Mouse (Mus musculus) lung, adult 2 months (tissue): ENCODE data around the gene Col15a1. TPM values are rescaled to one million over a fixed set of nuclear protein-coding genes. Genes with fewer than 3 reads are reported as not detected.

Experiments
- DNase-seq: peaks from one replicate; pipeline ENCODE4 v3.0.0; 2022
- H3K4me1 ChIP-seq: fragments of 200-500 bp; 2 replicates; pipeline ENCODE4 v1.6.1; 2011; ENCODE audit warnings: low read length; ENCODE audit not compliant: control insufficient read depth, insufficient read depth
- H3K4me3 ChIP-seq: fragments of 200-500 bp; replicated peaks from 2 replicates; pipeline ENCODE3; 2011; ENCODE audit warnings: low read depth, mild to moderate bottlenecking, control low read depth, low read length; ENCODE audit errors: extremely low read depth
- CTCF ChIP-seq: fragments of 200-500 bp; IDR thresholded peaks from 2 replicates; pipeline ENCODE4 v1.5.1; 2011; ENCODE audit warnings: mild to moderate bottlenecking, low read length, control low read depth; ENCODE audit not compliant: insufficient read depth
- POLR2A ChIP-seq: fragments of 200-500 bp; IDR thresholded peaks from 2 replicates; pipeline ENCODE4 v1.6.1; 2011; ENCODE audit warnings: low read depth, mild to moderate bottlenecking, control low read depth, low read length, borderline replicate concordance; ENCODE audit errors: extremely low read depth
- WGBS: fragments of 180-500 bp; shearing (Covaris S2); methylation state at CpG from one replicate; pipeline ENCODE4 v1.1.7; 2018; 5-methylcytosine and 5-hydroxymethylcytosine counted together
- polyA plus RNA-seq: library from polyadenylated mRNA; depleted of rRNA; stranded (reverse); fragments of >200 nt; gene quantifications from 2 replicates; pipeline ENCODE4 v1.2.3, GENCODE M21; 2012

Gene Col15a1
- polyA plus RNA-seq, 1 experiment: 24.4 TPM

GRCm38 (mm10) chr4:47240901-47241300, 32.9 kb downstream of the Col15a1 start:
- H3K4me1 ChIP-seq: peaks cover 3% of the 10 kb centered on the region; the same call in 1 of the 2 replicates
- TF ChIP-seq POLR2A (no peak), CTCF (no peak)
- WGBS: 55% methylated on average over 5 of the region's 5 CpGs
- DNase-seq: no peak
- H3K4me3 ChIP-seq: no peak overlapping the region

GRCm38 (mm10) chr4:47242127-47242526, 34.2 kb downstream of the Col15a1 start:
- WGBS: 69% methylated on average over 4 of the region's 4 CpGs
- TF ChIP-seq POLR2A (no peak), CTCF (no peak)
- Histone ChIP-seq H3K4me1 (peaks cover 3% of the 10 kb centered on the region; the same call in 1 of the 2 replicates), H3K4me3 (no peak overlapping the region)
- no peak for DNase-seq

- Histone ChIP-seq H3K4me1 (peaks cover 6% of the 10 kb centered on the region; the same call in 1 of the 2 replicates), H3K4me3 (no peak overlapping the region)
- DNase-seq: no peak
- TF ChIP-seq CTCF: no peak
- TF ChIP-seq POLR2A: no peak
- 73% methylated on average over 6 of the region's 6 CpGs for WGBS
These were observed 36.7 kb downstream of the Col15a1 start for GRCm38 (mm10) chr4:47244651-47245050.

GRCm38 (mm10) chr4:47245621-47246020, 37.7 kb downstream of the Col15a1 start:
- no peak for TF ChIP-seq CTCF
- peaks cover 3% of the 10 kb centered on the region; the same call in 1 of the 2 replicates for H3K4me1 ChIP-seq
- DNase-seq: no peak
- 93% methylated on average over 18 of the region's 18 CpGs for WGBS
- no peak overlapping the region for H3K4me3 ChIP-seq

- DNase-seq: no peak
- whole genome bisulfite sequencing: 50% methylated on average over 8 of the region's 8 CpGs
- peak; percentile 45 for TF ChIP-seq CTCF
- no peak for TF ChIP-seq POLR2A
- Histone ChIP-seq H3K4me3 (no peak overlapping the region), H3K4me1 (peaks cover 10% of the 10 kb centered on the region)
These were observed 38.9 kb downstream of the Col15a1 start for GRCm38 (mm10) chr4:47246811-47247210.

GRCm38 (mm10) chr4:47247574-47247973, 39.6 kb downstream of the Col15a1 start:
- 61% methylated on average over 6 of the region's 6 CpGs for WGBS
- Histone ChIP-seq H3K4me1 (peaks cover 10% of the 10 kb centered on the region), H3K4me3 (no peak overlapping the region)
- TF ChIP-seq POLR2A: no peak
- DNase-seq: no peak

- DNase-seq: no peak
- whole genome bisulfite sequencing: 90% methylated on average over 6 of the region's 6 CpGs
- Histone ChIP-seq H3K4me1 (peaks cover 10% of the 10 kb centered on the region), H3K4me3 (no peak overlapping the region)
- TF ChIP-seq CTCF (no peak), POLR2A (no peak)
These were observed 41.2 kb downstream of the Col15a1 start for GRCm38 (mm10) chr4:47249193-47249592.

- TF ChIP-seq CTCF (peak; percentile 79), POLR2A (no peak)
- H3K4me1 ChIP-seq: peaks cover 10% of the 10 kb centered on the region
- 15% methylated on average over 5 of the region's 5 CpGs for WGBS
- peak; percentile 80 for DNase-seq
- no peak overlapping the region for H3K4me3 ChIP-seq
These were observed 43.1 kb downstream of the Col15a1 start for GRCm38 (mm10) chr4:47251069-47251468.

- H3K4me1 ChIP-seq: peaks cover 10% of the 10 kb centered on the region
- 46% methylated on average over 11 of the region's 11 CpGs for WGBS
- no peak overlapping the region for H3K4me3 ChIP-seq
- TF ChIP-seq POLR2A (no peak), CTCF (no peak)
- DNase-seq: no peak
These were observed 43.9 kb downstream of the Col15a1 start for GRCm38 (mm10) chr4:47251693-47252435.

GRCm38 (mm10) chr4:47252627-47253026, 44.7 kb downstream of the Col15a1 start:
- no peak for DNase-seq
- Histone ChIP-seq H3K4me3 (no peak overlapping the region), H3K4me1 (peaks cover 10% of the 10 kb centered on the region)
- TF ChIP-seq POLR2A (no peak), CTCF (no peak)
- WGBS: 98% methylated on average over 3 of the region's 3 CpGs
